Mouse (Mus musculus): ENCODE measurements around the gene Cited2. TPM values are rescaled to one million over a fixed set of nuclear protein-coding genes. Genes with fewer than 3 reads are reported as not detected.

The Cited2 gene
- total and polyA plus RNA-seq, 2 experiments, result 9.2 to 25.6 TPM

DNA sequence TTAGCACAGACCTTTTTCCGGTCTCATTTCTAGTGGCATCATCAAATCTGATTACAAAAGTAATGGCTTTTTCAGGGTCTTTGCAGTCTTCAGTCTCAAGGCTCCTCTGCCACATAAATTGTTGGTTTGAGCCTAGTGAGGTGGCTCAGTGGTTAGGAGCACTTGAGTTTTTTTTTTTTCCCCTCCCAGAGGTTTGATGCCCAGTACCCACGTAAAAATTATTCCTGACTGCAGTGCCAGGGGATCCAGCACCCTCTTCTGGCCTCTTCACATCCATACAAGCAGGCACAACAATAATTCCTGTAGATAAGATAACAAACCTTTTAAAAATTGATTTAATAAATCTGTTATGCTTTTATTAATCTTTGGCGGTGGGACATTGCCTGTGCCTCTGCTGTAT is 51.3 kb downstream of the Cited2 start:
- Histone ChIP-seq H3K27ac (replicated peaks; ENCODE audit: insufficient read depth, low read depth, low read length) (no peak overlapping the region), H3K27me3 (ENCODE audit: control insufficient read depth, insufficient read depth, low read length) (no peaks in the 10 kb centered on the region), H3K4me1 (ENCODE audit: control insufficient read depth, insufficient read depth, low read length) (no peaks in the 10 kb centered on the region), H3K9ac (ENCODE audit: low read depth, low read length) (no peak overlapping the region), H3K36me3 (ENCODE audit: control insufficient read depth, insufficient read depth, low read length) (no peaks in the 10 kb centered on the region), H3K79me2 (ENCODE audit: control insufficient read depth, insufficient read depth, low read length) (no peaks in the 10 kb centered on the region), H3K4me3 (ENCODE audit: insufficient read depth, low read depth, low read length) (no peak overlapping the region)
- 85% methylated on average over 3 of the region's 3 CpGs for WGBS
- DNase-seq (ENCODE audit: extremely low read depth, low read depth, low spot score), result no peak
- TF ChIP-seq CTCF (IDR thresholded peaks at IDR 0.05; ENCODE audit: low read depth, low read length), result no peak
- TF ChIP-seq POLR2A (IDR thresholded peaks at IDR 0.05; ENCODE audit: extremely low read depth, insufficient read depth, low read length), result no peak

DNA sequence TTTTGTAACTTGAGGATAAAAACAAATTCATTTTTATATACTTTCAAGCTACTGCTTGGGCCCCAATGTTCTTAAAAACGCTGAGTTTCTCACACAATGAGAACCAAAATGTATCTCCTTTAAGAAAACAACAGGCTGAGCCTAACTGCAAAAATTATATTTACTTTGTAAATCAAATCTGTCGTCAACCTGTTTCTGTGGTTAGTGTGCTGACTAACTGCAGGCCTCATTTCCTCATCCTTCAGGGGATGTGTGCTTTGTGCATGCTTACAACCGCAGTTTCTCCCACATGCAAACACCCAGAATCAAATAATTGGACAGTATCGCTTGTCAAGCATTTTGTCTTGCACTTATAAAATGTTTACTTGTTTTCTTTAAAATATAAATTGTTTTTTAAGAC is 52.1 kb downstream of the Cited2 start:
- Histone ChIP-seq H3K4me3 (ENCODE audit: insufficient read depth, low read depth, low read length) (no peak overlapping the region), H3K27ac (replicated peaks; ENCODE audit: insufficient read depth, low read depth, low read length) (no peak overlapping the region), H3K27me3 (ENCODE audit: control insufficient read depth, insufficient read depth, low read length) (no peaks in the 10 kb centered on the region), H3K9ac (ENCODE audit: low read depth, low read length) (no peak overlapping the region), H3K79me2 (ENCODE audit: control insufficient read depth, insufficient read depth, low read length) (no peaks in the 10 kb centered on the region), H3K36me3 (ENCODE audit: control insufficient read depth, insufficient read depth, low read length) (no peaks in the 10 kb centered on the region), H3K4me1 (ENCODE audit: control insufficient read depth, insufficient read depth, low read length) (no peaks in the 10 kb centered on the region)
- peak; percentile 13 for DNase-seq (ENCODE audit: extremely low read depth, low read depth, low spot score)
- WGBS, result 62% methylated on average over 4 of the region's 4 CpGs
- no peak for TF ChIP-seq CTCF (IDR thresholded peaks at IDR 0.05; ENCODE audit: low read depth, low read length)
- TF ChIP-seq POLR2A (IDR thresholded peaks at IDR 0.05; ENCODE audit: extremely low read depth, insufficient read depth, low read length), result no peak

Other genes starting within 250 kb of the Cited2 start
- 0.07 and 0.18 TPM in 2 replicates for gene Txlnb, start 73.0 kb downstream of the Cited2 start, total RNA-seq (2014; rRNA removed)
- gene Txlnb, start 73.0 kb downstream of the Cited2 start, polyA plus RNA-seq (2012; rRNA removed), result 0.06 TPM in 1 of 2 replicates, not detected in the other
- 25.2 and 27.9 TPM in 2 replicates for gene Heca, start 224.8 kb downstream of the Cited2 start, total RNA-seq (2014; rRNA removed)
- 7.5 and 15.1 TPM in 2 replicates for gene Heca, start 224.8 kb downstream of the Cited2 start, polyA plus RNA-seq (2012; rRNA removed)

Measured in liver, adult 2 months (tissue).